Mouse (Mus musculus): ENCODE measurements around the gene Stat5a.

- TF ChIP-seq CTCF (IDR thresholded peaks at IDR 0.05; ENCODE audit: low read depth) (no peak), EP300 (IDR thresholded peaks at IDR 0.05; ENCODE audit: low read depth) (no peak)
Measured at GRCm38 (mm10) chr11:100831396-100831795, 27.8 kb upstream of the Stat5a start.
